Mouse (Mus musculus): ENCODE measurements around the gene Orc4.

DNA sequence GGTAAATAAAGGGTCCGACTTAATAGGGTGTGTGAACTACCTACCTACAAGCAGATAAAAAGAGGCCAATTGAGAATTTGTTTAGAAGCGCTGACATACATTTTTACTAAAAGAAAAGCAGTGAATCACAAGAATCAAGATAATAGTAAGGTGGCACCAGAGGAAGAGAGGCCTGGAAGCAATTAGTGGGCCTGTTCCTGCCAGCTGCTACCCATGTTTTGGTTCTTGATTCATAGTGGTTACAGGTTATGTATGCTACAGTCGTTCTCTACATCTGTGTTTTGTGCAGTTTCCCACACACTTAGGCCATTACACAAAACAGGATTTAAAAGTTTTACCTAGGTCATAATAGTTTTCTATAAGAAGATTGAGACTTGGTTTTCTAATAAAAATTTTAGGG lies 2.3 kb downstream of the Orc4 start:
- TF ChIP-seq CTCF (IDR thresholded peaks at IDR 0.05; ENCODE audit: borderline replicate concordance, insufficient read depth, low read depth, low read length): no peak
- TF ChIP-seq POLR2A (IDR thresholded peaks at IDR 0.05; ENCODE audit: borderline replicate concordance, insufficient read depth, low read length): no peak

All from cerebellum, adult 2 months (tissue).